Mouse (Mus musculus) limb, embryonic 14.5 days (tissue): ENCODE results near the gene Mettl23. TPM values are rescaled to one million over a fixed set of nuclear protein-coding genes. Genes with fewer than 3 reads are reported as not detected.
"Not testable (repeated sequence)": the region's sequence is repeated elsewhere in the genome, so short reads cannot be mapped to it uniquely, and the experiment has no call there.

Experiments used
- ATAC-seq: fragments of 200-750 bp; cut with Nextera tagmentation; 2 replicates; pipeline ENCODE4 v1.8.0; 2017; ENCODE audit warnings: low read depth, moderate number of reproducible peaks, moderate TSS enrichment; ENCODE audit not compliant: low FRiP score
- DNase-seq: peaks from one replicate; pipeline ENCODE4 v3.0.0-alpha.2; 2015; ENCODE audit warnings: low spot score
- H3K27ac ChIP-seq: fragments of 300-500 bp; sonication (generic); replicated peaks from 2 replicates; pipeline ENCODE4 v1.5.1; 2014; ENCODE audit warnings: low read depth, mild to moderate bottlenecking, low read length, moderate library complexity, mixed read lengths
- H3K27me3 ChIP-seq: fragments of 300-500 bp; sonication (generic); 2 replicates; pipeline ENCODE4 v1.6.1; 2014; ENCODE audit warnings: low read length, mixed read lengths; ENCODE audit not compliant: control insufficient read depth, insufficient read depth
- H3K36me3 ChIP-seq: fragments of 300-500 bp; sonication (generic); 2 replicates; pipeline ENCODE4 v1.6.1; 2014; ENCODE audit warnings: mild to moderate bottlenecking, low read length, moderate library complexity, mixed read lengths; ENCODE audit not compliant: control insufficient read depth, insufficient read depth
- H3K4me1 ChIP-seq: fragments of 300-500 bp; sonication (generic); 2 replicates; pipeline ENCODE4 v1.6.1; 2014; ENCODE audit warnings: antibody characterized with exemption, low read length, mixed read lengths; ENCODE audit not compliant: control insufficient read depth, insufficient read depth
- H3K4me2 ChIP-seq: fragments of 300-500 bp; sonication (generic); replicated peaks from 2 replicates; pipeline ENCODE4 v1.6.1; 2014; ENCODE audit warnings: low read depth, mild to moderate bottlenecking, low read length, moderate library complexity; ENCODE audit not compliant: severe bottlenecking
- H3K4me3 ChIP-seq: fragments of 300-500 bp; sonication (generic); replicated peaks from 2 replicates; pipeline ENCODE4 v1.5.1; 2014; ENCODE audit warnings: low read length
- H3K9ac ChIP-seq: fragments of 300-500 bp; sonication (generic); 2 replicates; pipeline ENCODE4 v1.6.1; 2014; ENCODE audit warnings: mild to moderate bottlenecking, low read depth, low read length, moderate library complexity; ENCODE audit not compliant: severe bottlenecking
- H3K9me3 ChIP-seq: fragments of 300-500 bp; sonication (generic); 2 replicates; pipeline ENCODE4 v1.6.1; 2016; ENCODE audit warnings: low read length; ENCODE audit not compliant: control insufficient read depth
- POLR2A ChIP-seq: fragments of 200-500 bp; IDR thresholded peaks from 2 replicates; pipeline ENCODE4 v1.8.0; 2012; ENCODE audit warnings: inconsistent platforms, mild to moderate bottlenecking, moderate library complexity, borderline replicate concordance; ENCODE audit not compliant: insufficient read depth, insufficient read length; ENCODE audit errors: extremely low read depth
- WGBS: fragments of 180-500 bp; shearing (Covaris S2); extraction: QIAGEN DNeasy Blood & Tissue Kit; methylation state at CpG from one replicate; pipeline ENCODE4 v1.1.7; 2014; 5-methylcytosine and 5-hydroxymethylcytosine counted together
- polyA plus RNA-seq, 2 experiments: library from polyadenylated mRNA; depleted of rRNA in 1 of 2; stranded (reverse) in 1 of 2; unstranded in 1 of 2; fragments of >200 nt; fragmentation: Nextera tagmentation in 1 of 2; extraction: Ambion mirVana in 1 of 2; gene quantifications; 2 replicates each; pipeline versions ENCODE4 v1.2.1 to v1.2.3; 2012 to 2014

The Mettl23 gene
- polyA plus RNA-seq, 2 experiments = 51.0 to 77.9 TPM

GRCm38 (mm10) chr11:116885275-116886151, 42.4 kb downstream of the Mettl23 start:
- H3K4me2 ChIP-seq = peak overlapping the region; percentile 75
- H3K4me1 ChIP-seq = peaks cover 4% of the 10 kb centered on the region
- no peaks in the 10 kb centered on the region for H3K36me3 ChIP-seq
- DNase-seq (peak; percentile 94), ATAC-seq (peak; percentile 44; the same call in 1 of the 2 replicates)
- TF ChIP-seq POLR2A = no peak
- no peaks in the 10 kb centered on the region for H3K27me3 ChIP-seq
- H3K9ac ChIP-seq = peak overlapping the region; percentile 32
- H3K9me3 ChIP-seq = no peaks in the 10 kb centered on the region
- no peak overlapping the region for H3K27ac ChIP-seq
- peak overlapping the region; percentile 36 for H3K4me3 ChIP-seq
- WGBS = 2% methylated on average over 28 of the region's 28 CpGs

DNA sequence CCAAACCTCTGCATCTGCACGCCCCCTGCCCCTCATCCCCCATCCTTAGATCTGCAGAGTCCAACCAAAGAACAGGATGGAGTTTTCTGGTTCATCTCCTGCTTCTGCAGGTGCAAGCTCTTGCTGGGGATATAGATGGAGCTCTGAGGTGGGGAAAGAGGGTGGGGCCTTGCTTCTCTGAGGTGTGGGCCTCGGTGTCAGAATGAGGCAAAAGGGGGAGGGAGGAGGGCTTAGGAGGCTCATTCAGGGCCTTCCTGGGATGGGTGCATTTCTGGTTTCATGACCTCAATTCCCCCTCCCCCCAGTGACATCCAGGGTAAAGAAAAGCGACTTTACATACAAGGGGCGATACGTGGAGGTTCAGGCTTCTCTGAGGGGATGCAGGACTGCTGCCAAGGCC, 44.1 kb downstream of the Mettl23 start:
- 52% methylated on average over 5 of the region's 5 CpGs for WGBS
- Histone ChIP-seq H3K36me3 (no peaks in the 10 kb centered on the region), H3K27ac (no peak overlapping the region), H3K4me1 (peaks cover 4% of the 10 kb centered on the region), H3K9me3 (no peaks in the 10 kb centered on the region), H3K27me3 (no peaks in the 10 kb centered on the region), H3K4me2 (no peak overlapping the region), H3K4me3 (no peak overlapping the region), H3K9ac (no peak overlapping the region)
- TF ChIP-seq POLR2A = no peak
- no peak for DNase-seq
- no peak for ATAC-seq

DNA sequence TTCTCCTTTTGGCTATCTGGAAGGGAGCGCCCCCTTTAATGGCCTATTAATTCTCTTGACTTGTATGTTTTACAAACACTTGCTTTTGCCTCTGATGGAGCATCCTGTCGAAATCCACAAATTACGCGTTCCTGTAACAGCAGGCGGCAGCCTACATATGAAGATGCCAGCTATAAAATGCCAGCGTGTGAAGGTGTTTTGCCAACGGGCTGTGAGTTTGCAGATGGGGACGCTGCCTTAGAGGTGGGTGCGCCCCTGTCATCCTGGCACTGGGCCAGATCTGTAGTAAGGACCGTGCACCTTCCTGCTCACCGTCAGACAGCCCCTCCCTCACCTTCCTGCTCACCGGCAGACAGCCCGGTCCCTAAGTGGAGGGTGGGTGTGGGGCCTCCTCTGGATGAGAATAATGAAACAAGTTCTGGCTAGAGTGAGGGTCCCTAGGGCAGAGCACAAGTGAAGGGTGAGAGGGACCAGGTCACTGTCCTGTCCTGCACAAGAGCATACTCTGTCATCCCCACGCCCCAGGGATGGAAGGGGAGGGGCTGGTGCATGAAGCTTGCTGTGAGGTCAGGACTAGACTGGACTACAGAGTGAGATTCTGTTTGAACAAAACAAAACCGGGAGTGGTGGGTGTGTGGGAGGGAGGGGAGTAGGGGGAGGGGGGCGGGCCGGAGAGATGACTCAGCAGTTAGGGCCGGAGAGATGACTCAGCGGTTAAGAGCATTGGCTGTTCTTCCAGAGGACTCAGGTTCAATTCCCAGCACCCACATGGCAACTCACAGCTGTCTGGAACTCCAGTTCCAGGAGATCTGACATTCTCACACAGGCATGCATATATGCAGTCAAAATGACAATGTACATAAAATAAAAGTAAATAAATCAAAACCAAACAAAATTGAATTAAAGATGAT, 50.7 kb downstream of the Mettl23 start:
- Histone ChIP-seq H3K36me3 (no peaks in the 10 kb centered on the region), H3K27ac (no peak overlapping the region), H3K4me1 (peaks cover 5% of the 10 kb centered on the region; the same call in 1 of the 2 replicates), H3K9me3 (no peaks in the 10 kb centered on the region), H3K9ac (no peak overlapping the region), H3K27me3 (no peaks in the 10 kb centered on the region), H3K4me2 (no peak overlapping the region), H3K4me3 (no peak overlapping the region)
- 46% methylated on average over 19 of the region's 19 CpGs for WGBS
- no peak for DNase-seq
- ATAC-seq = no peak
- TF ChIP-seq POLR2A = no peak

- H3K9me3 ChIP-seq = no peaks in the 10 kb centered on the region
- H3K36me3 ChIP-seq = no peaks in the 10 kb centered on the region
- H3K9ac ChIP-seq = no peak overlapping the region
- H3K27me3 ChIP-seq = no peaks in the 10 kb centered on the region
- peaks cover 5% of the 10 kb centered on the region; the same call in 1 of the 2 replicates for H3K4me1 ChIP-seq
- WGBS = 85% methylated on average over 3 of the region's 3 CpGs
- H3K4me3 ChIP-seq = no peak overlapping the region
- DNase-seq = no peak
- H3K27ac ChIP-seq = no peak overlapping the region
- no peak for ATAC-seq
- no peak overlapping the region for H3K4me2 ChIP-seq
- no peak for TF ChIP-seq POLR2A
These were observed 52.3 kb downstream of the Mettl23 start for GRCm38 (mm10) chr11:116895402-116895801.

DNA sequence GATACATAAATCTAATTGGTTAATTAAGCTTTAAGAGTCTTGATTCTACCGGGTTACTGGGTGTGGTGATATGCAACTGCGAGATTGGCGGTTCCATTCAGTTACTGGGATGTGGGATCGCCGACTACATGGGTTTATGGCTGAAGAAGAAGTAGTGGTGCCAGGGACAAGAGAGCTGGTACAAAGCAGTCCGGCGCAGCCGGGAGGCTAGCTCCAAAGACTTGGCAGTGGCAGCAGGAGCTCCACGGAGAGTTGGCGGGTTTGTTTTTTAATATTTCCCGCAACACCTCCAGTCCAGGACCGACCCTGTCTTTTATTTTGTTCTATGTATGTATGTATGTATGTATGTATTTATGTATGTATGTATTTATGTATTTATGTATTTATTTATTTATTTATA, 56.2 kb downstream of the Mettl23 start:
- TF ChIP-seq POLR2A = no peak
- H3K9me3 ChIP-seq = no peaks in the 10 kb centered on the region
- H3K4me2 ChIP-seq = no peak overlapping the region
- ATAC-seq (no peak), DNase-seq (no peak)
- no peaks in the 10 kb centered on the region for H3K27me3 ChIP-seq
- H3K4me1 ChIP-seq = no peaks in the 10 kb centered on the region
- H3K36me3 ChIP-seq = no peaks in the 10 kb centered on the region
- 91% methylated on average over 12 of the region's 12 CpGs for WGBS
- no peak overlapping the region for H3K9ac ChIP-seq
- no peak overlapping the region for H3K4me3 ChIP-seq
- H3K27ac ChIP-seq = no peak overlapping the region

GRCm38 (mm10) chr11:116902588-116902987, 59.5 kb downstream of the Mettl23 start:
- H3K4me3 ChIP-seq, H3K4me1 ChIP-seq, H3K9ac ChIP-seq, ATAC-seq, H3K9me3 ChIP-seq, DNase-seq, H3K27me3 ChIP-seq, H3K36me3 ChIP-seq, H3K27ac ChIP-seq, H3K4me2 ChIP-seq: not testable (repeated sequence)
- 85% methylated on average over 10 of the region's 10 CpGs for WGBS
